Mouse (Mus musculus): ENCODE measurements around the gene Atf2. TPM values are rescaled to one million over a fixed set of nuclear protein-coding genes. Genes with fewer than 3 reads are reported as not detected.
A peak's percentile ranks its signal among the peaks of the same experiment; 100 is the strongest.

Gene Atf2
- polyA plus RNA-seq, 1 experiment from 2014 or later, result 83.1 TPM

- H3K36me3 ChIP-seq, result no peaks in the 10 kb centered on the region
- 0 out of 2 replicates have a peak, but pooled peaks cover 3% of the 10 kb centered on the region for H3K4me1 ChIP-seq (replicated peaks)
- no peaks in the 10 kb centered on the region for H3K9me3 ChIP-seq
- no peak overlapping the region for H3K4me3 ChIP-seq
- H3K4me2 ChIP-seq, result no peak overlapping the region
- H3K27ac ChIP-seq (replicated peaks), result no peak overlapping the region
- 80% methylated on average over 6 of the region's 6 CpGs for WGBS
- ATAC-seq (ENCODE audit: low read depth), result no peak
- H3K9ac ChIP-seq, result no peak overlapping the region
- no peaks in the 10 kb centered on the region for H3K27me3 ChIP-seq
These were observed 104.0 kb downstream of the Atf2 start for GRCm38 (mm10) chr2:73788395-73788794.

GRCm38 (mm10) chr2:73782371-73782905 lies 110.0 kb downstream of the Atf2 start:
- peaks cover 16% of the 10 kb centered on the region for H3K4me1 ChIP-seq (replicated peaks)

GRCm38 (mm10) chr2:73780321-73781010 lies 112.0 kb downstream of the Atf2 start:
- Histone ChIP-seq H3K4me2 (no peak overlapping the region), H3K27ac (replicated peaks) (no peak overlapping the region), H3K36me3 (no peaks in the 10 kb centered on the region), H3K4me3 (no peak overlapping the region), H3K9ac (no peak overlapping the region), H3K27me3 (no peaks in the 10 kb centered on the region), H3K9me3 (no peaks in the 10 kb centered on the region), H3K4me1 (replicated peaks) (peaks cover 23% of the 10 kb centered on the region)
- ATAC-seq (ENCODE audit: low read depth), result no peak
- WGBS, result 86% methylated on average over 14 of the region's 14 CpGs

More at GRCm38 (mm10) chr2:73782371-73782905, 110.0 kb downstream of the Atf2 start:
- Histone ChIP-seq H3K4me3 (no peak overlapping the region), H3K9me3 (no peaks in the 10 kb centered on the region), H3K9ac (no peak overlapping the region), H3K36me3 (no peaks in the 10 kb centered on the region), H3K4me2 (no peak overlapping the region), H3K27ac (replicated peaks) (no peak overlapping the region), H3K27me3 (no peaks in the 10 kb centered on the region)
- no peak for ATAC-seq (ENCODE audit: low read depth)
- 53% methylated on average over 9 of the region's 9 CpGs for WGBS

- Histone ChIP-seq H3K4me2 (no peak overlapping the region), H3K36me3 (no peaks in the 10 kb centered on the region), H3K27me3 (no peaks in the 10 kb centered on the region), H3K4me1 (replicated peaks) (peaks cover 23% of the 10 kb centered on the region), H3K27ac (replicated peaks) (no peak overlapping the region), H3K9me3 (no peaks in the 10 kb centered on the region), H3K9ac (no peak overlapping the region), H3K4me3 (no peak overlapping the region)
- ATAC-seq (ENCODE audit: low read depth), result no peak
- WGBS, result 29% methylated on average over 7 of the region's 7 CpGs
These were observed 112.6 kb downstream of the Atf2 start for GRCm38 (mm10) chr2:73779796-73780195.

- Histone ChIP-seq H3K27me3 (no peaks in the 10 kb centered on the region), H3K9me3 (no peaks in the 10 kb centered on the region), H3K4me1 (replicated peaks) (peaks cover 23% of the 10 kb centered on the region), H3K36me3 (no peaks in the 10 kb centered on the region), H3K4me3 (no peak overlapping the region), H3K9ac (no peak overlapping the region), H3K27ac (replicated peaks) (no peak overlapping the region), H3K4me2 (no peak overlapping the region)
- no peak for ATAC-seq (ENCODE audit: low read depth)
- whole genome bisulfite sequencing, result 70% methylated on average over 4 of the region's 4 CpGs
These were observed 113.3 kb downstream of the Atf2 start for GRCm38 (mm10) chr2:73779016-73779595.

- Histone ChIP-seq H3K36me3 (no peaks in the 10 kb centered on the region), H3K9me3 (no peaks in the 10 kb centered on the region), H3K9ac (peak overlapping the region; percentile 93; the same call in 1 of the 2 replicates), H3K4me3 (no peak overlapping the region), H3K4me1 (replicated peaks) (peaks cover 44% of the 10 kb centered on the region), H3K27me3 (no peaks in the 10 kb centered on the region), H3K4me2 (peak overlapping the region; percentile 54), H3K27ac (replicated peaks) (peak overlapping the region; percentile 94; the same call in 1 of the 2 replicates)
- WGBS, result 42% methylated on average over 4 of the region's 4 CpGs
- no peak for ATAC-seq (ENCODE audit: low read depth)
These were observed 115.5 kb downstream of the Atf2 start for GRCm38 (mm10) chr2:73776936-73777335.

GRCm38 (mm10) chr2:73775683-73776310 lies 116.6 kb downstream of the Atf2 start:
- Histone ChIP-seq H3K9me3 (no peaks in the 10 kb centered on the region), H3K9ac (peak overlapping the region; percentile 93), H3K27me3 (no peaks in the 10 kb centered on the region), H3K4me3 (peak overlapping the region; percentile 79), H3K4me1 (replicated peaks) (peaks cover 49% of the 10 kb centered on the region), H3K27ac (replicated peaks) (peak overlapping the region; percentile 94), H3K4me2 (peak overlapping the region; percentile 54), H3K36me3 (no peaks in the 10 kb centered on the region)
- peak; percentile 10; the same call in 1 of the 2 replicates for ATAC-seq (ENCODE audit: low read depth)
- 0% methylated on average over 22 of the region's 22 CpGs for WGBS

GRCm38 (mm10) chr2:73774786-73775682 lies 117.4 kb downstream of the Atf2 start, which contains the start of gene Chn1:
Gene Chn1 (minus strand): TSS chr2:73775346.
- H3K4me2 ChIP-seq, result peak within 1 kb of the TSS; percentile 62
- H3K27me3 ChIP-seq, result no peaks in the 10 kb centered on the region
- peak within 1 kb of the TSS; percentile 79 for H3K4me3 ChIP-seq
- WGBS, result under 1% methylated on average over 96 of the region's 131 CpGs
- H3K4me1 ChIP-seq (replicated peaks), result peaks cover 49% of the 10 kb centered on the region
- no peaks in the 10 kb centered on the region for H3K36me3 ChIP-seq
- H3K9ac ChIP-seq, result peak within 1 kb of the TSS; percentile 93
- ATAC-seq (ENCODE audit: low read depth), result peak; percentile 95
- peak within 1 kb of the TSS; percentile 94 for H3K27ac ChIP-seq (replicated peaks)
- no peaks in the 10 kb centered on the region for H3K9me3 ChIP-seq

- WGBS, result 34% methylated on average over 1 of the region's 1 CpGs
- Histone ChIP-seq H3K36me3 (no peaks in the 10 kb centered on the region), H3K4me3 (peak overlapping the region; percentile 79), H3K27me3 (no peaks in the 10 kb centered on the region), H3K4me1 (replicated peaks) (peaks cover 43% of the 10 kb centered on the region), H3K9ac (peak overlapping the region; percentile 57), H3K4me2 (peak overlapping the region; percentile 62), H3K9me3 (no peaks in the 10 kb centered on the region), H3K27ac (replicated peaks) (no peak overlapping the region)
- no peak for ATAC-seq (ENCODE audit: low read depth)
These were observed 119.5 kb downstream of the Atf2 start for GRCm38 (mm10) chr2:73772945-73773344.

GRCm38 (mm10) chr2:73768669-73769068 lies 123.8 kb downstream of the Atf2 start:
- H3K27ac ChIP-seq (replicated peaks), result no peak overlapping the region
- H3K4me3 ChIP-seq, result no peak overlapping the region
- H3K36me3 ChIP-seq, result no peaks in the 10 kb centered on the region
- H3K4me2 ChIP-seq, result no peak overlapping the region
- H3K27me3 ChIP-seq, result no peaks in the 10 kb centered on the region
- H3K9ac ChIP-seq, result no peak overlapping the region
- WGBS, result 69% methylated on average over 4 of the region's 4 CpGs
- H3K9me3 ChIP-seq, result no peaks in the 10 kb centered on the region
- no peak for ATAC-seq (ENCODE audit: low read depth)
- H3K4me1 ChIP-seq (replicated peaks), result peaks cover 43% of the 10 kb centered on the region
